Mouse (Mus musculus) G1E (cell line): ENCODE measurements around the gene Rgl1. TPM values are rescaled to one million over a fixed set of nuclear protein-coding genes. Genes with fewer than 3 reads are reported as not detected.

Experiments used
- ATAC-seq: 2 replicates; pipeline ENCODE4 v1.8.0; 2016; ENCODE audit warnings: mild to moderate bottlenecking; ENCODE audit not compliant: insufficient number of reproducible peaks, poor library complexity, low FRiP score, severe bottlenecking; ENCODE audit errors: extremely low read depth
- DNase-seq: peaks from one replicate; pipeline ENCODE4 v3.0.0; 2012; ENCODE audit warnings: low spot score
- H3K27me3 ChIP-seq: 2 replicates; pipeline ENCODE4 v1.6.1; 2012; ENCODE audit warnings: mild to moderate bottlenecking, low read length, inconsistent platforms; ENCODE audit not compliant: insufficient read depth
- H3K36me3 ChIP-seq: replicated peaks from 2 replicates; pipeline ENCODE3; 2012; ENCODE audit warnings: mild to moderate bottlenecking, inconsistent platforms
- H3K4me1 ChIP-seq: 2 replicates; pipeline ENCODE4 v1.6.1; 2012; ENCODE audit warnings: low read depth, low read length, inconsistent platforms, mixed read lengths; ENCODE audit not compliant: insufficient read depth
- H3K4me3 ChIP-seq: 2 replicates; pipeline ENCODE4 v1.5.1; 2012; ENCODE audit warnings: low read depth, mild to moderate bottlenecking, inconsistent platforms, low read length, moderate library complexity, mixed read lengths
- H3K9me3 ChIP-seq: replicated peaks from 2 replicates; pipeline ENCODE4 v1.6.1; 2012; ENCODE audit warnings: inconsistent platforms
- CTCF ChIP-seq: IDR thresholded peaks from 2 replicates; pipeline ENCODE4 v1.5.1; 2012; ENCODE audit warnings: low read depth, low read length, inconsistent platforms, mixed read lengths
- GATA1 ChIP-seq: IDR thresholded peaks from 2 replicates; pipeline ENCODE4 v1.6.1; 2012; ENCODE audit warnings: borderline replicate concordance, low read length, inconsistent platforms, mixed read lengths
- GATA2 ChIP-seq: IDR thresholded peaks from 2 replicates; pipeline ENCODE4 v1.6.1; 2012; ENCODE audit warnings: low read depth, low read length, inconsistent platforms, borderline replicate concordance
- POLR2AphosphoS5 ChIP-seq: IDR thresholded peaks from 2 replicates; pipeline ENCODE4 v1.6.1; 2012; ENCODE audit warnings: low read depth, low read length, inconsistent platforms; ENCODE audit not compliant: insufficient replicate concordance
- TAL1 ChIP-seq: conservative IDR thresholded peaks from 2 replicates; pipeline ENCODE4 v1.6.1; 2012; ENCODE audit warnings: low read depth, low read length, inconsistent platforms, mixed read lengths
- polyA plus RNA-seq: library from polyadenylated mRNA; stranded (reverse); fragments of >175 nt; gene quantifications from 2 replicates; pipeline ENCODE4 v1.2.3, GENCODE M21; 2012
- total RNA-seq, 2 experiments: library from RNA; stranded (forward) in 1 of 2; stranded (reverse) in 1 of 2; fragments of 200-1000 nt in 1 of 2; fragments of >200 nt in 1 of 2; fragmentation: Nextera tagmentation in 1 of 2; gene quantifications; 2 replicates each; pipeline ENCODE4 v1.2.3; 2014 to 2017

The Rgl1 gene
- total and polyA plus RNA-seq, 3 experiments: 0.21 to 5.7 (median 4.0) TPM

DNA sequence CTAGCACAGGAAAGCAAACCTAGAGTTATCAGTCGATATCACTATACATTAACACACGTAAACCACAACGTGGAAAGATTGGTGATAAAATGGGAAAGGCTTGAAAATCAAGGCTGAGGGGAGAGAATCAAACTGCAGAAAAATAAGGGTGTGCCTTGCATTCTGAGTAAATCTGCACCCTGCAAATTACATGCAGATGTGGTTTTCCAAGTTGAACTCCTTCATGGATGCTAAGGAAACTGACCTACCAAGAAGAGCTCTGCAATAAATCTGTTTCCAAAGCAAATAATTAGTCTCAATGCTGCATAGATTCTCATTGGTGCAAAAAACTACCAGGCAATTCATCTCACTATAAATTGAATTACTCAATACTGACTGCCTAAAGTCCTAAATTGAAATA is 178.7 kb downstream of the Rgl1 start:
- Histone ChIP-seq H3K4me3 (no peak overlapping the region), H3K36me3 (no peaks in the 10 kb centered on the region), H3K4me1 (no peaks in the 10 kb centered on the region), H3K27me3 (peaks cover 2% of the 10 kb centered on the region; the same call in 1 of the 2 replicates), H3K9me3 (peaks cover 2% of the 10 kb centered on the region; the same call in 1 of the 2 replicates)
- DNase-seq (no peak), ATAC-seq (no peak)
- TF ChIP-seq TAL1: no peak
- no peak for TF ChIP-seq POLR2AphosphoS5
- no peak for TF ChIP-seq GATA2
- no peak for TF ChIP-seq CTCF
- TF ChIP-seq GATA1: no peak

DNA sequence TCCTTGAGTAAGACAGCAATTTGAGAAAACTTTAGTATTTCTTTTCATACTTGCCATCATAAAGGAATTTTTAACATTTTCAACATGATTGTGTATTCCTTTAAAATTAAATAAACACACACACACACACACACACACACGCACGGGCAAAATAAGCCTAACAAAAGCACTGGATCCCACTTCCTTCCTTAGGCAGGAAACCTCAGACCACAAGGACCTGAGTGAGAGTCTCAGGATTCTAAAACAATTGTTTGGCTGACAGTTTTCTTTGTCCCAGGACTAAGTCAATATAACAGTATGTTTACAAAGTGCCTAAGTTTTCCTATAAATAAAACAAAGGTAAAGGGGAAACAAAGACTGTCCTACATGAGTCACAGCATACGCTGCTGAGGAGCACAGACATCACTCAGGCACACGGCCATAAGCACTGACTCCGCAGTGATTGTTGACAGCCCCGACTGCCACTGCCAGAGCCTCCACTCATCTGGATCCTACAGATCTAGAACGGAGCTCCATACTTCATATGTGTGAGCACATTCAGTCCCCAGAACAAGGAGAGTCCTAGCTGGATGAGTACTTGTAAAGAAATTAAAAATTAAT is 180.7 kb downstream of the Rgl1 start:
- Histone ChIP-seq H3K4me1 (no peaks in the 10 kb centered on the region), H3K27me3 (no peaks in the 10 kb centered on the region), H3K36me3 (no peaks in the 10 kb centered on the region), H3K9me3 (0 out of 2 replicates have a peak, but pooled peaks cover 2% of the 10 kb centered on the region), H3K4me3 (no peak overlapping the region)
- DNase-seq (no peak), ATAC-seq (no peak)
- TF ChIP-seq TAL1 (no peak), GATA2 (no peak), POLR2AphosphoS5 (no peak), CTCF (no peak), GATA1 (no peak)

DNA sequence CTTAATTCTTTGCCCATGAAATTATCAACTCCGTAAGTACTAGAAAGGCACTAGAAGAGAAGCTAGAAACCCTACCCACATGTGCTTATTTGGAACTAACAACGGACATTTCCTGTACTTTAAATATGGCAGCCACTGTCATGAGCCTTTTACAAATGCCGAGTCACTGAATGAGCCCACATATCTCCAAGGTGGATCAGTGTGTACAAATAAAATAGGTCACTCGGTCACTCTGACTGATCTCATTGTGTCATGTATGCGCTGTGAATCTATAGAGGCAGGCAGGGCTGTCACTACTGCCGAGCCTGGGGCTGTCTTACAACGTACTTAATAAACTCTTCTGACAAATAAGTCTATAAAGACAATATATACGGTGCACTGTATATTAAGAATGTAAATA is 181.2 kb downstream of the Rgl1 start:
- DNase-seq: no peak

DNA sequence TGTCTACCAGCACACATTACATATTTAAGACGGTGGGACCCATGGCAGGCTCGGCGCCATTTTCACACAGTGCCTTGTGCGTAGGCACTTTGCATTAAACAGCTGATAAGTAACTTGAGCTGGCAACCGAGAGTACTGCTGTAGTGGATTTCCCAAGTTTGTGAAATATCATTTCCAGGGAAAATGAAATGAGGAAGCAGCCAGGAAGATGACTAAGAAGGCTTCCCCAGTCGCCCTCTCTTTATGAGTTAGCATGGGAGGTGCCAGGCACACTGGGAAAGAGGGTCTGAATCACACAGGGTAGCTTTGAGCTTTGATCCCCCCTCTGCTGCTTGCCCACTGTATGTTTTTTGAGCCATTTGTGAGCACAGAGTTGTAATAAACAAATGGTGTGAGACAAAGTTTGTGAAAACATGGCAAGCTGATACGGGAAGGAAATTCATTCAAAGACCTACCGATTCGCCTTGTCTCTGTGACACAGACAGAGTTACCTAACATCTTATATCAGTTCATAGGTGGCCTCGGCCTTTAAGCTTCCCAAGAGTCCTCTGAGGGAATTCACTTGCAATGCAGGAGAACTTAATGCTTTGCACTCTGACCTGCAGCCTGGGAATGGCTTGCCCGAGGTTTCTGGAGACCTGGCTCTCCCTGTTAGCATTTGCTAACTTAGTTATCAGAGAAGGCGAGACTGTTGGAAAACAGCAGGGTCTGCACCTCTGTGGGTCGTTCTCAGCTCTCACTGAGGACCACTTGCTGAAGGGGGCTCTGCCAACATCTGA is 184.8 kb downstream of the Rgl1 start:
- Histone ChIP-seq H3K9me3 (peaks cover 6% of the 10 kb centered on the region; the same call in 1 of the 2 replicates), H3K4me3 (no peak overlapping the region), H3K27me3 (peaks cover 4% of the 10 kb centered on the region; the same call in 1 of the 2 replicates), H3K4me1 (no peaks in the 10 kb centered on the region), H3K36me3 (no peaks in the 10 kb centered on the region)
- TF ChIP-seq TAL1: no peak
- no peak for ATAC-seq
- no peak for DNase-seq

More for the DNA sequence above, 181.2 kb downstream of the Rgl1 start:
- no peak for ATAC-seq
- no peaks in the 10 kb centered on the region for H3K36me3 ChIP-seq
- TF ChIP-seq CTCF (no peak), TAL1 (no peak), POLR2AphosphoS5 (no peak), GATA2 (no peak), GATA1 (no peak)
- no peak overlapping the region for H3K4me3 ChIP-seq
- no peaks in the 10 kb centered on the region for H3K27me3 ChIP-seq
- no peaks in the 10 kb centered on the region for H3K4me1 ChIP-seq
- H3K9me3 ChIP-seq: 0 out of 2 replicates have a peak, but pooled peaks cover 2% of the 10 kb centered on the region

DNA sequence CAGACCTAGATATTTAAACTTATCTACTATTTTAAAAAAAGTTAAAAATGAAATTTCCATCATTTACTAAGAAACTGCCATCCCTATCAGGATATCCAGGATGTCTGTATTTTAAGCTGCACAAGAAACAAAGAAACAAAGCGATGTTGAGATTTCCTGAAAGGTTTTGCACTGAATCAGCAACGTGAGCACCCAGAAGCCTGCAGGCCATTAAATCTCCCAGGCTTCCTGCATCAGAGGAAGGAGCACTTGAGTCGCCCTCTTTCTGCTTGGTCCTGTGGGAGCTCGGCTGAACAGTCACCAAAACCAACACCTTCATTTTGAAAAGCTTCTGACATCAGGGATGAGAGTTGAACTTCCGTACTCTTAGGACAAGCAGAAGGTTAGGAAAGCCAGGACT is 187.2 kb downstream of the Rgl1 start:
- Histone ChIP-seq H3K36me3 (no peaks in the 10 kb centered on the region), H3K4me1 (no peaks in the 10 kb centered on the region), H3K27me3 (peaks cover 9% of the 10 kb centered on the region; the same call in 1 of the 2 replicates), H3K9me3 (peaks cover 13% of the 10 kb centered on the region), H3K4me3 (no peak overlapping the region)
- DNase-seq (no peak), ATAC-seq (no peak)
- TF ChIP-seq GATA1: no peak
- TF ChIP-seq TAL1: no peak
- TF ChIP-seq CTCF: no peak
- no peak for TF ChIP-seq POLR2AphosphoS5
- TF ChIP-seq GATA2: no peak

DNA sequence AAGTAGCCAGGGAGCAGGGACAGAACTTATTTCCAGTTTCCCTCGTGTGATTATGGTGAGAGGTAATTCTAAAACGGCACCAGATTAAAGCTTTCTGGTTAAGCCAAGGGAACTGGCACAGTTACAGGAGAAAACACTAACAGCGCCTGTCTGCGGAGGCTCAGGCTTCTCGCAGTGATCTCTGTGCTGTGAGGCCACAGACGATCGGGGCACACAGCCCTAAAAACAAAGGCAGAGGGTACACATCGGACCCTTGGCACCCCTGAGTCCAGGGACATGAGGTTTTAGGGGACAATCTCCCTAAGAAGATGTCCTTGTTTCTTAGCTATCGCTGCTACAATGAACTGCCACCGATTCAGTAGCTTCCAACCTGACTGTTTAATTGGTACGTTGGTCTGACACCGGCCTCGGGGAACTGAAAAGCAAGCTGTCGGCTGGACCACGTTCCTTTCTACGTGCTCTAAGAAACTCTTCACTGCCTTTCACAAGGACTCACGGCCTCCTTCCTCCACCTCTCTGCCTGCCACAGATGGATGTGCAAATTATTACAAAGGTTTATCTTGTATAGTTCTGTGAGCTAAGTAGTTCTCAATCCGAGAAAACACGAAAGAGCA is 187.9 kb downstream of the Rgl1 start:
- Histone ChIP-seq H3K27me3 (peaks cover 9% of the 10 kb centered on the region; the same call in 1 of the 2 replicates), H3K4me1 (no peaks in the 10 kb centered on the region), H3K36me3 (no peaks in the 10 kb centered on the region), H3K9me3 (peaks cover 13% of the 10 kb centered on the region), H3K4me3 (no peak overlapping the region)
- ATAC-seq (no peak), DNase-seq (no peak)
- TF ChIP-seq POLR2AphosphoS5 (no peak), GATA2 (no peak), CTCF (no peak)
